Mouse (Mus musculus) kidney, postnatal 0 days (tissue): ENCODE results near the gene Atp8b5. TPM values are rescaled to one million over a fixed set of nuclear protein-coding genes. Genes with fewer than 3 reads are reported as not detected.

ENCODE experiments used
- ATAC-seq: fragments of 200-750 bp; cut with Nextera tagmentation; replicated peaks from 2 replicates; pipeline ENCODE4 v1.8.0; 2017; ENCODE audit warnings: low read depth, moderate number of reproducible peaks, moderate TSS enrichment, moderate library complexity; ENCODE audit not compliant: low FRiP score
- DNase-seq: peaks from one replicate; pipeline ENCODE4 v3.0.0-alpha.2; 2016; ENCODE audit warnings: low spot score
- H3K27ac ChIP-seq: fragments of 300-500 bp; sonication (generic); 2 replicates; pipeline ENCODE4 v1.5.1; 2014; ENCODE audit warnings: mild to moderate bottlenecking
- H3K27me3 ChIP-seq: fragments of 300-500 bp; sonication (generic); 2 replicates; pipeline ENCODE4 v1.6.1; 2014; ENCODE audit warnings: low read length, mixed read lengths; ENCODE audit not compliant: insufficient read depth
- H3K36me3 ChIP-seq: fragments of 300-500 bp; sonication (generic); 2 replicates; pipeline ENCODE4 v1.6.1; 2014; ENCODE audit warnings: low read length, mixed read lengths; ENCODE audit not compliant: insufficient read depth
- H3K4me1 ChIP-seq: fragments of 300-500 bp; sonication (generic); replicated peaks from 2 replicates; pipeline ENCODE4 v1.6.1; 2014; ENCODE audit warnings: antibody characterized with exemption, low read length, mixed read lengths; ENCODE audit not compliant: insufficient read depth
- H3K4me2 ChIP-seq: fragments of 300-500 bp; sonication (generic); 2 replicates; pipeline ENCODE4 v1.6.1; 2014; ENCODE audit warnings: mild to moderate bottlenecking, low read length, moderate library complexity, mixed read lengths
- H3K4me3 ChIP-seq: fragments of 300-500 bp; sonication (generic); replicated peaks from 2 replicates; pipeline ENCODE4 v1.5.1; 2014; ENCODE audit warnings: low read depth, low read length
- H3K9ac ChIP-seq: fragments of 300-500 bp; sonication (generic); 2 replicates; pipeline ENCODE4 v1.6.1; 2014; ENCODE audit warnings: low read depth, low read length
- H3K9me3 ChIP-seq: fragments of 300-500 bp; sonication (generic); replicated peaks from 2 replicates; pipeline ENCODE4 v1.6.1; 2016; ENCODE audit warnings: low read length, inconsistent platforms, mixed read lengths
- CTCF ChIP-seq: IDR thresholded peaks from 2 replicates; pipeline ENCODE4 v1.5.1; 2016; ENCODE audit warnings: antibody characterized with exemption, low read depth, mild to moderate bottlenecking, moderate library complexity
- WGBS: fragments of 180-500 bp; shearing (Covaris S2); extraction: QIAGEN DNeasy Blood & Tissue Kit; methylation state at CpG from one replicate; pipeline ENCODE4 v1.1.7; 2014; 5-methylcytosine and 5-hydroxymethylcytosine counted together
- polyA plus RNA-seq: library from polyadenylated mRNA; unstranded; fragments of >200 nt; fragmentation: Nextera tagmentation; extraction: Ambion mirVana; gene quantifications from 2 replicates; pipeline ENCODE4 v1.2.1, GENCODE M21; 2015

Atp8b5 gene
- polyA plus RNA-seq, 1 experiment from 2014 or later: 0.51 TPM

- DNase-seq: peak; percentile 39
- ATAC-seq: no peak
These were observed 73.3 kb downstream of the Atp8b5 start for GRCm38 (mm10) chr4:43340096-43340804.

GRCm38 (mm10) chr4:43341276-43341891 is 74.4 kb downstream of the Atp8b5 start:
- no peak overlapping the region for H3K4me3 ChIP-seq
- peak; percentile 58 for TF ChIP-seq CTCF
- no peak overlapping the region for H3K9ac ChIP-seq
- no peak for DNase-seq
- H3K4me1 ChIP-seq: no peaks in the 10 kb centered on the region
- 80% methylated on average over 7 of the region's 7 CpGs for WGBS
- no peak overlapping the region for H3K27ac ChIP-seq
- H3K27me3 ChIP-seq: no peaks in the 10 kb centered on the region
- no peak for ATAC-seq
- no peaks in the 10 kb centered on the region for H3K36me3 ChIP-seq
- H3K9me3 ChIP-seq: no peaks in the 10 kb centered on the region
- no peak overlapping the region for H3K4me2 ChIP-seq

More at GRCm38 (mm10) chr4:43340096-43340804, 73.3 kb downstream of the Atp8b5 start:
- 33% methylated on average over 4 of the region's 4 CpGs for WGBS
- no peak for TF ChIP-seq CTCF
- Histone ChIP-seq H3K4me1 (no peaks in the 10 kb centered on the region), H3K27ac (no peak overlapping the region), H3K4me2 (no peak overlapping the region), H3K9ac (no peak overlapping the region), H3K27me3 (no peaks in the 10 kb centered on the region), H3K4me3 (no peak overlapping the region), H3K36me3 (no peaks in the 10 kb centered on the region), H3K9me3 (no peaks in the 10 kb centered on the region)

GRCm38 (mm10) chr4:43342443-43342842 is 75.5 kb downstream of the Atp8b5 start:
- no peak overlapping the region for H3K27ac ChIP-seq
- no peaks in the 10 kb centered on the region for H3K4me1 ChIP-seq
- no peaks in the 10 kb centered on the region for H3K36me3 ChIP-seq
- 90% methylated on average over 10 of the region's 10 CpGs for WGBS
- H3K9me3 ChIP-seq: no peaks in the 10 kb centered on the region
- ATAC-seq: no peak
- no peak for DNase-seq
- H3K4me2 ChIP-seq: no peak overlapping the region
- no peak for TF ChIP-seq CTCF
- no peak overlapping the region for H3K4me3 ChIP-seq
- no peaks in the 10 kb centered on the region for H3K27me3 ChIP-seq
- no peak overlapping the region for H3K9ac ChIP-seq

GRCm38 (mm10) chr4:43344932-43345331 is 78.0 kb downstream of the Atp8b5 start:
- H3K4me3 ChIP-seq: no peak overlapping the region
- DNase-seq (no peak), ATAC-seq (no peak)
- H3K27me3 ChIP-seq: no peaks in the 10 kb centered on the region
- WGBS: 76% methylated on average over 2 of the region's 2 CpGs
- H3K27ac ChIP-seq: no peak overlapping the region
- no peak for TF ChIP-seq CTCF
- no peaks in the 10 kb centered on the region for H3K9me3 ChIP-seq
- no peak overlapping the region for H3K4me2 ChIP-seq
- no peaks in the 10 kb centered on the region for H3K36me3 ChIP-seq
- H3K4me1 ChIP-seq: no peaks in the 10 kb centered on the region
- no peak overlapping the region for H3K9ac ChIP-seq

- H3K27ac ChIP-seq: no peak overlapping the region
- H3K27me3 ChIP-seq: no peaks in the 10 kb centered on the region
- DNase-seq (no peak), ATAC-seq (no peak)
- no peak for TF ChIP-seq CTCF
- H3K4me3 ChIP-seq: no peak overlapping the region
- H3K36me3 ChIP-seq: no peaks in the 10 kb centered on the region
- WGBS: 87% methylated on average over 5 of the region's 5 CpGs
- no peaks in the 10 kb centered on the region for H3K9me3 ChIP-seq
- no peaks in the 10 kb centered on the region for H3K4me1 ChIP-seq
- H3K9ac ChIP-seq: no peak overlapping the region
- H3K4me2 ChIP-seq: no peak overlapping the region
These were observed 82.2 kb downstream of the Atp8b5 start for GRCm38 (mm10) chr4:43349206-43349605.

- H3K27me3 ChIP-seq: no peaks in the 10 kb centered on the region
- H3K36me3 ChIP-seq: no peaks in the 10 kb centered on the region
- ATAC-seq (no peak), DNase-seq (no peak)
- H3K9ac ChIP-seq: no peak overlapping the region
- TF ChIP-seq CTCF: no peak
- WGBS: 82% methylated on average over 6 of the region's 6 CpGs
- H3K4me2 ChIP-seq: no peak overlapping the region
- H3K9me3 ChIP-seq: no peaks in the 10 kb centered on the region
- H3K27ac ChIP-seq: no peak overlapping the region
- no peaks in the 10 kb centered on the region for H3K4me1 ChIP-seq
- no peak overlapping the region for H3K4me3 ChIP-seq
These were observed 83.1 kb downstream of the Atp8b5 start for GRCm38 (mm10) chr4:43350038-43350560.
